Mouse (Mus musculus) heart, postnatal 0 days (tissue): ENCODE results near the gene Mast4.

Experiments
- CTCF ChIP-seq: IDR thresholded peaks from 2 replicates; pipeline ENCODE4 v1.5.1; 2016; ENCODE audit warnings: antibody characterized with exemption, control low read depth, low read depth
- EP300 ChIP-seq: IDR thresholded peaks from 2 replicates; pipeline ENCODE4 v1.6.1; 2016; ENCODE audit warnings: antibody characterized with exemption, low read depth

- TF ChIP-seq EP300 (no peak), CTCF (no peak)
These were observed 183.1 kb downstream of the Mast4 start for GRCm38 (mm10) chr13:103151171-103151570.
